24 mouse cellular contexts compared by ENCODE assay signal in the genomic region with DNA sequence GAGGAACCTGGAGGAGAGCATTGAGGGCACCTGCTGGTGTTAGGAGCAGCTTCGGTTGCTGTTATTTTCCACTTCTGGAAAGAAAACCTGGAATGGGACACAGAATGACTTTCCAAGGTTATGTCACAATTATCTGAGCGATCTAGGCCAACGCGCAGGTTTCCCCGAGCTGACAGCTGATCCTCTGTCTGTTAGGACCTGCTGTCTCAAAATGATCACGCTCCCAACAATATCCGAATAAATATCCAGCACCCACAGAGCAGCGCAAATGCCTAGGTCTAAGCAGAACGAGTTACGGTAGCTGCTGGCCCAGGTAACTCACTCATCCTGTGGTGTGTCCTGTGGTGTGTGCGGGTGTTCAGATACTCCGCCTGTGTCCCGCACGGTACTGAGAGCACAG.
"Had no signal": no experiment of that assay in that cellular context is flagged by ENCODE, and none has a peak within 500 bp of the region (broad histone marks: within the 10 kb centered on the region; RNA-seq: fewer than 3 reads in every experiment).

No protein-coding gene starts in this region.

- H3K4me3 ChIP-seq: limb, embryonic 10.5 days; limb, embryonic 13.5 days; liver, embryonic 12.5 days; liver, embryonic 15.5 days; lung, embryonic 15.5 days; midbrain, embryonic 12.5 days; midbrain, embryonic 15.5 days; neural tube, embryonic 12.5 days; neural tube, embryonic 15.5 days had no signal

- H3K36me3 ChIP-seq: liver, embryonic 15.5 days; lung, embryonic 15.5 days; midbrain, embryonic 12.5 days; midbrain, embryonic 15.5 days; neural tube, embryonic 12.5 days; neural tube, embryonic 15.5 days had no signal

- H3K27ac ChIP-seq: limb, embryonic 10.5 days; limb, embryonic 13.5 days; liver, embryonic 12.5 days; liver, embryonic 15.5 days; lung, embryonic 15.5 days; midbrain, embryonic 12.5 days; midbrain, embryonic 15.5 days; neural tube, embryonic 12.5 days; neural tube, embryonic 15.5 days; stomach, postnatal 0 days had no signal

- H3K4me2 ChIP-seq: limb, embryonic 13.5 days; liver, embryonic 12.5 days; liver, embryonic 15.5 days; lung, embryonic 15.5 days; midbrain, embryonic 12.5 days; midbrain, embryonic 15.5 days; neural tube, embryonic 12.5 days; neural tube, embryonic 15.5 days had no signal

- H3K9me3 ChIP-seq: limb, embryonic 10.5 days; liver, embryonic 15.5 days; lung, embryonic 15.5 days; midbrain, embryonic 15.5 days; neural tube, embryonic 12.5 days had no signal

- H3K27me3 ChIP-seq: limb, embryonic 13.5 days; liver, embryonic 12.5 days; liver, embryonic 15.5 days; lung, embryonic 15.5 days; megakaryocyte, embryonic 14.5 days; midbrain, embryonic 12.5 days; midbrain, embryonic 15.5 days; neural tube, embryonic 12.5 days; neural tube, embryonic 15.5 days had no signal

- H3K9ac ChIP-seq: limb, embryonic 13.5 days; liver, embryonic 12.5 days; liver, embryonic 15.5 days; lung, embryonic 15.5 days; midbrain, embryonic 12.5 days; midbrain, embryonic 15.5 days; neural tube, embryonic 12.5 days; neural tube, embryonic 15.5 days had no signal

- ATAC-seq: liver, embryonic 12.5 days; midbrain, embryonic 15.5 days had no signal

- H3K4me1 ChIP-seq: liver, embryonic 12.5 days; liver, embryonic 15.5 days; lung, embryonic 15.5 days; midbrain, embryonic 12.5 days; midbrain, embryonic 15.5 days; neural tube, embryonic 12.5 days; neural tube, embryonic 15.5 days had no signal

- DNase-seq: kidney, adult 9 months; kidney, postnatal 14 days; kidney, postnatal 4 days; liver; lung, adult 18-20 months; lung, postnatal 10 days; lung, postnatal 36 days; right cerebral cortex, adult 18-20 months; right cerebral cortex, postnatal 14 days; right cerebral cortex, postnatal 4 days; thymus, adult 2 months; thymus, postnatal 14 days; thymus, postnatal 4 days had no signal
